Mouse (Mus musculus): ENCODE data around the gene Rap1gap2. TPM values are rescaled to one million over a fixed set of nuclear protein-coding genes. Genes with fewer than 3 reads are reported as not detected.

The Rap1gap2 gene
- polyA plus RNA-seq, 1 experiment from 2014 or later, result 1.5 TPM

DNA sequence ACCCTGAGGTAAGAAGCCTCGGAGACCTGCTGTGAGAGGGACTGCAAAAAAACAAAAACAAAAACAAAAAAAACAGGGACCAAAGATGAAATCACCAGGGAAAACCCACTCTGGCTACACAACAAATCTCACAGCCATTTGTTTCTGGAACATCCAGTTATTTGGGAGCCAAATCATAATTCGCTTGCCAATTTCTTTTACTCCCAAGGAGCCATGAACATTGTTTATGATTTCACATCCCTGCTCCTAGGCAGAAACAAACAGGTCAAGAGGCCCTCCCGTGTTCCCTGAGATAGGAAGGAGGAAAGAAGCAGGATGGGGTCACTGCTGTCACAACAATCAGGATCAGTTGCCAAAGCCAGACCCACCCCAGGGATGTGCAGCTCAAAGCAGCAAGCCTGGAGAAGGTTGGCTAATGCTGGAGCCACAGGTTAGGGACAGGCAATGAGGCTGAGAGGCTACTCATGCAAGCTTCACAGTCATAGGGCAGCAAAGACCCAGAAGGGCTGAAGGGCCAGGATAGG is 197.2 kb downstream of the Rap1gap2 start:
- no peaks in the 10 kb centered on the region for H3K36me3 ChIP-seq (ENCODE audit: control insufficient read depth, insufficient read depth, low read length)
- no peak overlapping the region for H3K9ac ChIP-seq (ENCODE audit: low read length)
- H3K4me1 ChIP-seq (replicated peaks; ENCODE audit: control insufficient read depth, insufficient read depth, low read length), result peaks cover 26% of the 10 kb centered on the region
- no peak for ATAC-seq (ENCODE audit: low read depth)
- no peaks in the 10 kb centered on the region for H3K9me3 ChIP-seq (ENCODE audit: control insufficient read depth, low read length)
- H3K27me3 ChIP-seq (ENCODE audit: control insufficient read depth, insufficient read depth, low read depth, low read length), result no peaks in the 10 kb centered on the region
- 47% methylated on average over 3 of the region's 3 CpGs for WGBS
- H3K27ac ChIP-seq (ENCODE audit: low read length), result no peak overlapping the region
- H3K4me3 ChIP-seq (ENCODE audit: low read length), result no peak overlapping the region
- H3K4me2 ChIP-seq (ENCODE audit: low read depth, low read length), result no peak overlapping the region

DNA sequence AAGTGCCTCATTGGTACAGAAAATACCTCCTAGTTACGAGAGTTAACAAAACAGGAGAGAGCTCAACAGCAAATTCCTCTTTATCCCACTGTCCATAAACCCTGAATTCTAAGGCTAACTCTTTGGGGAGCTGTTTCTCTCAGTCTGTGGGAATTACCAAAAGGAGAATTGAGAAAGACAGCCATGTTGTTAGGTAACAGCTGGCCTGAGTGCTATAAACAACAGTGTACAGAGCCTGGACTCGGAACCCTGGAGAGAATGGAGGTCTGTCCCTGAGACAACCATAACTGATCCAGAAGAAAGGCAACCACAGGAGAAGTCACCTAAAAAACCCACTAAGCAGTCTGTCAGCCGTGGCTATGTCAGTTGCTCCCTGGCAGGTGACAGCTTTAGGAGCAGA is 198.3 kb downstream of the Rap1gap2 start:
- no peaks in the 10 kb centered on the region for H3K27me3 ChIP-seq (ENCODE audit: control insufficient read depth, insufficient read depth, low read depth, low read length)
- no peak overlapping the region for H3K4me2 ChIP-seq (ENCODE audit: low read depth, low read length)
- no peak overlapping the region for H3K27ac ChIP-seq (ENCODE audit: low read length)
- no peak for ATAC-seq (ENCODE audit: low read depth)
- H3K4me3 ChIP-seq (ENCODE audit: low read length), result no peak overlapping the region
- WGBS, result 71% methylated on average over 3 of the region's 3 CpGs
- H3K9ac ChIP-seq (ENCODE audit: low read length), result no peak overlapping the region
- H3K36me3 ChIP-seq (ENCODE audit: control insufficient read depth, insufficient read depth, low read length), result no peaks in the 10 kb centered on the region
- H3K4me1 ChIP-seq (replicated peaks; ENCODE audit: control insufficient read depth, insufficient read depth, low read length), result peaks cover 29% of the 10 kb centered on the region
- no peaks in the 10 kb centered on the region for H3K9me3 ChIP-seq (ENCODE audit: control insufficient read depth, low read length)

GRCm38 (mm10) chr11:74411943-74412342 is 198.8 kb downstream of the Rap1gap2 start:
- no peaks in the 10 kb centered on the region for H3K9me3 ChIP-seq (ENCODE audit: control insufficient read depth, low read length)
- peaks cover 29% of the 10 kb centered on the region for H3K4me1 ChIP-seq (replicated peaks; ENCODE audit: control insufficient read depth, insufficient read depth, low read length)
- H3K9ac ChIP-seq (ENCODE audit: low read length), result no peak overlapping the region
- 56% methylated on average over 3 of the region's 3 CpGs for WGBS
- H3K27ac ChIP-seq (ENCODE audit: low read length), result no peak overlapping the region
- no peak for ATAC-seq (ENCODE audit: low read depth)
- H3K27me3 ChIP-seq (ENCODE audit: control insufficient read depth, insufficient read depth, low read depth, low read length), result no peaks in the 10 kb centered on the region
- no peak overlapping the region for H3K4me3 ChIP-seq (ENCODE audit: low read length)
- H3K4me2 ChIP-seq (ENCODE audit: low read depth, low read length), result no peak overlapping the region
- H3K36me3 ChIP-seq (ENCODE audit: control insufficient read depth, insufficient read depth, low read length), result no peaks in the 10 kb centered on the region

DNA sequence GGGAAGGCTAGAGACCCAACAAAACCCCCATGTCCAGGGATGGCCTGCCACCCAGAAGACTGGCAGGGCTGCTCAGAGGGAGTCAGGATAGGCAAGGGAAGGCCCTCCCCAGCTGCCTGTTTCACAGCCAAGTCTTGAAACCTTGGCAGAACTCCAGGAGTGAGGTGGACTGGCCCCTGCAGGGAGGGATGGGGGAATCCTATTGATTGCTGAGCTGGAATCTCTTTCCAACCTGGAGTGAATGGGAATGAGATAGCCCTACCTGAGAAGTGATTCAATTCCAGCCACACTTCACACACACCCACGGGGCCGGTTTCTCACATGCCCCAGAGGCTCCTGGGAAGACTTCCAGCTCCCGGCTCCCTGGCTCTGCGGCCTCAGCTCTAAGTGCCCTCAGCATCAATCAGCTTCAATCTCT is 200.9 kb downstream of the Rap1gap2 start:
- WGBS, result 20% methylated on average over 4 of the region's 4 CpGs
- no peak overlapping the region for H3K4me2 ChIP-seq (ENCODE audit: low read depth, low read length)
- no peak overlapping the region for H3K4me3 ChIP-seq (ENCODE audit: low read length)
- H3K27ac ChIP-seq (ENCODE audit: low read length), result peak overlapping the region; percentile 63
- no peaks in the 10 kb centered on the region for H3K36me3 ChIP-seq (ENCODE audit: control insufficient read depth, insufficient read depth, low read length)
- 0 out of 2 replicates have a peak overlapping the region, but pooled peaks have one; percentile 25 for H3K9ac ChIP-seq (ENCODE audit: low read length)
- H3K27me3 ChIP-seq (ENCODE audit: control insufficient read depth, insufficient read depth, low read depth, low read length), result no peaks in the 10 kb centered on the region
- peak; percentile 60 for ATAC-seq (ENCODE audit: low read depth)
- peaks cover 29% of the 10 kb centered on the region for H3K4me1 ChIP-seq (replicated peaks; ENCODE audit: control insufficient read depth, insufficient read depth, low read length)
- H3K9me3 ChIP-seq (ENCODE audit: control insufficient read depth, low read length), result no peaks in the 10 kb centered on the region

- Histone ChIP-seq H3K9me3 (ENCODE audit: control insufficient read depth, low read length) (no peaks in the 10 kb centered on the region), H3K9ac (ENCODE audit: low read length) (0 out of 2 replicates have a peak overlapping the region, but pooled peaks have one; percentile 25), H3K36me3 (ENCODE audit: control insufficient read depth, insufficient read depth, low read length) (no peaks in the 10 kb centered on the region), H3K27me3 (ENCODE audit: control insufficient read depth, insufficient read depth, low read depth, low read length) (no peaks in the 10 kb centered on the region), H3K4me1 (replicated peaks; ENCODE audit: control insufficient read depth, insufficient read depth, low read length) (peaks cover 29% of the 10 kb centered on the region), H3K27ac (ENCODE audit: low read length) (peak overlapping the region; percentile 63), H3K4me2 (ENCODE audit: low read depth, low read length) (no peak overlapping the region), H3K4me3 (ENCODE audit: low read length) (no peak overlapping the region)
- WGBS, result 64% methylated on average over 5 of the region's 5 CpGs
- 0 out of 2 replicates have a peak, but pooled peaks have one; percentile 16 for ATAC-seq (ENCODE audit: low read depth)
Observed at GRCm38 (mm10) chr11:74409447-74409754, 201.3 kb downstream of the Rap1gap2 start.

DNA sequence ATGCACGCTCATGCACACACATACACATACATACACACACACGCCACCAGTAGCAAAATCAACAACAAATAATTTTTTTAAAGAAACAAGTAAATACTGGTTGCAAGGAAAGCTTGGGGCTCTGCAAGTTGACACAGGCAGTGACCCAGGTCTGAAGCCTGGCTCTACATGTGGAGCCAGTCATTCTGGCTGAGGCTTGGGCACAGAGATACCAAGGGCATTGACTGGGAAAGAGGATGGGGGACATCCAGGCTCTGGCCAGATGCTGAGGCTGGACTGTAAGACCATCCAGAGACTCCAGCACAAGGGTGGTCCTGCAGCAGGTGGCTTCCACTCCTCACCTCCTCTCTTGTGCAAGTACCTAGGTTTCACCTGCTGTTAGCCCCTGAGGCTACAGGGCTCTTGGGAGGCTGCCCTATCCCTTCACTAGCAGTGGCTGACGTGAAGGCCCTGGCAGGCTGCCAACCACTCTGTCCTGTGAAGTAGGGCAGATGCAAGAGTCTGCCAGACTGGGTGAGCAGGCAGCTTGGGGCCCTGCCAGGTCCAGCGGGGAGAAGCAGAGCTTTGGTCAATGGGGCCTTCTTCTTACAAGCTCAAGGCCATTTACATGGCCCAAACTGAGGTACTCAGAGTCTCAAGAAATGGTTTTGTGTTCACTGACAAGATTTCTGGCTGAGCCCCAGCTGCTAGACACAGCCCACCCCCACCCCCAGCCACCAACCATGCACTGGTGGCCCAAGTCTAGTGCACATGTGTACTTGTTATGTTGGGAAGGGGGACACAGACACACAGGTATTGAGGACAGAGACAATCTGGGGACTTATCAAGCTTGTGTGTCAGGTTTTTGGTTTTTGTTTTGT is 201.9 kb downstream of the Rap1gap2 start:
- peak overlapping the region; percentile 63 for H3K27ac ChIP-seq (ENCODE audit: low read length)
- no peak overlapping the region for H3K9ac ChIP-seq (ENCODE audit: low read length)
- peaks cover 25% of the 10 kb centered on the region for H3K4me1 ChIP-seq (replicated peaks; ENCODE audit: control insufficient read depth, insufficient read depth, low read length)
- H3K36me3 ChIP-seq (ENCODE audit: control insufficient read depth, insufficient read depth, low read length), result no peaks in the 10 kb centered on the region
- H3K4me3 ChIP-seq (ENCODE audit: low read length), result no peak overlapping the region
- 51% methylated on average over 4 of the region's 4 CpGs for WGBS
- peak; percentile 93 for ATAC-seq (ENCODE audit: low read depth)
- no peaks in the 10 kb centered on the region for H3K9me3 ChIP-seq (ENCODE audit: control insufficient read depth, low read length)
- H3K27me3 ChIP-seq (ENCODE audit: control insufficient read depth, insufficient read depth, low read depth, low read length), result no peaks in the 10 kb centered on the region
- no peak overlapping the region for H3K4me2 ChIP-seq (ENCODE audit: low read depth, low read length)

GRCm38 (mm10) chr11:74405201-74405600 is 205.5 kb downstream of the Rap1gap2 start:
- H3K9ac ChIP-seq (ENCODE audit: low read length), result no peak overlapping the region
- H3K27me3 ChIP-seq (ENCODE audit: control insufficient read depth, insufficient read depth, low read depth, low read length), result no peaks in the 10 kb centered on the region
- WGBS, result 64% methylated on average over 7 of the region's 7 CpGs
- ATAC-seq (ENCODE audit: low read depth), result no peak
- no peak overlapping the region for H3K4me2 ChIP-seq (ENCODE audit: low read depth, low read length)
- H3K36me3 ChIP-seq (ENCODE audit: control insufficient read depth, insufficient read depth, low read length), result no peaks in the 10 kb centered on the region
- H3K9me3 ChIP-seq (ENCODE audit: control insufficient read depth, low read length), result no peaks in the 10 kb centered on the region
- no peak overlapping the region for H3K4me3 ChIP-seq (ENCODE audit: low read length)
- H3K27ac ChIP-seq (ENCODE audit: low read length), result no peak overlapping the region
- H3K4me1 ChIP-seq (replicated peaks; ENCODE audit: control insufficient read depth, insufficient read depth, low read length), result peaks cover 19% of the 10 kb centered on the region

DNA sequence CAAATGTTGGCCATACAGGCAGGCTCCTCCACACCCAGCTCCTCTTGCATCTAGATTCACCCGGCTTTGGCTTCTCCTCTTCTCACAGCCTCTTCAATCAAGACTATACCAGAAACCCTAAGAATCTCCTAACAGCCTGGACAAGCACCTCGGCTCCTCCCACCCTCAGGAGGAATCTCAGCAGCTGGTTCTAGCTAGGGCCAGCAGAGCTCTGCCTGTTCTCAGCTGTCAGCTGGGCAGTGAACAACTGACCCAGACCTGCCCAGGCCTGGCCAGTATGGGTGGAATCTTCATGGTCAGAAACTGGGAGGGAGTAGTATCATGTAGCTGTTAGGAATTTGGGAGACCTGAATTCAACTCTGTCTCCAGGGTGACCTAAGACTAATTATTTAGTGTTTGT is 206.5 kb downstream of the Rap1gap2 start:
- H3K4me3 ChIP-seq (ENCODE audit: low read length), result no peak overlapping the region
- H3K4me2 ChIP-seq (ENCODE audit: low read depth, low read length), result no peak overlapping the region
- H3K9me3 ChIP-seq (ENCODE audit: control insufficient read depth, low read length), result no peaks in the 10 kb centered on the region
- H3K9ac ChIP-seq (ENCODE audit: low read length), result no peak overlapping the region
- no peak overlapping the region for H3K27ac ChIP-seq (ENCODE audit: low read length)
- peaks cover 10% of the 10 kb centered on the region for H3K4me1 ChIP-seq (replicated peaks; ENCODE audit: control insufficient read depth, insufficient read depth, low read length)
- H3K36me3 ChIP-seq (ENCODE audit: control insufficient read depth, insufficient read depth, low read length), result no peaks in the 10 kb centered on the region
- no peaks in the 10 kb centered on the region for H3K27me3 ChIP-seq (ENCODE audit: control insufficient read depth, insufficient read depth, low read depth, low read length)
- no peak for ATAC-seq (ENCODE audit: low read depth)
- 37% methylated on average over 2 of the region's 2 CpGs for WGBS

GRCm38 (mm10) chr11:74402126-74402525 is 208.6 kb downstream of the Rap1gap2 start:
- Histone ChIP-seq H3K9ac (ENCODE audit: low read length) (no peak overlapping the region), H3K27me3 (ENCODE audit: control insufficient read depth, insufficient read depth, low read depth, low read length) (no peaks in the 10 kb centered on the region), H3K36me3 (ENCODE audit: control insufficient read depth, insufficient read depth, low read length) (no peaks in the 10 kb centered on the region), H3K27ac (ENCODE audit: low read length) (no peak overlapping the region), H3K4me3 (ENCODE audit: low read length) (no peak overlapping the region), H3K4me2 (ENCODE audit: low read depth, low read length) (no peak overlapping the region), H3K4me1 (replicated peaks; ENCODE audit: control insufficient read depth, insufficient read depth, low read length) (no peaks in the 10 kb centered on the region), H3K9me3 (ENCODE audit: control insufficient read depth, low read length) (no peaks in the 10 kb centered on the region)
- WGBS, result 40% methylated on average over 2 of the region's 2 CpGs
- ATAC-seq (ENCODE audit: low read depth), result no peak
